Mouse (Mus musculus): Measurements from ENCODE around the gene Gm44579.

Gm44579 gene

DNA sequence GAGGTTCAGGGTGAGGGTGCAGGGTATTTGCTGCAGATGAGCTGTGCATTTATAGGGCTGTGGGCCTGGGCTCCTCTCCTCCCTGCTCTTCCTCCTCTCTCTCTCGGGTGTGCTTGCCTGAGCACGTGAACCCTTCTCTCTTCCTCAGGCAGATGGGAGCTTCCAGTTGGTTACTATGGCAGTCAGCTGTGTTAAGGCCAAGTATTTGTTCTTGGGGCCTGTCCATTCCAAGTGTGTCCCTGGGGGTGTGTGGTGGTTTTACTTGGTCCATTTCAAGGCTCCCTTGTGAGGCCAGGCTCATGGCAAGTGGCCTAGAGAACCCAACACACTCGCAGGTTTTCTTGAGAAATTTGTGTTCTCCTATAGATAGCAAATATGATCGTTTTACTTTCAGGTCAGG, at the start of gene Gm44579, which contains the start of gene Olfr287:
TSS of gene Gm44579 (minus strand) at position 101 of the 400 bp plus-strand sequence.
TSS of gene Olfr287 (minus strand) at position 180 of the 400 bp plus-strand sequence.
- DNase-seq (ENCODE audit: low spot score in 2 of 2), result no peak

DNA sequence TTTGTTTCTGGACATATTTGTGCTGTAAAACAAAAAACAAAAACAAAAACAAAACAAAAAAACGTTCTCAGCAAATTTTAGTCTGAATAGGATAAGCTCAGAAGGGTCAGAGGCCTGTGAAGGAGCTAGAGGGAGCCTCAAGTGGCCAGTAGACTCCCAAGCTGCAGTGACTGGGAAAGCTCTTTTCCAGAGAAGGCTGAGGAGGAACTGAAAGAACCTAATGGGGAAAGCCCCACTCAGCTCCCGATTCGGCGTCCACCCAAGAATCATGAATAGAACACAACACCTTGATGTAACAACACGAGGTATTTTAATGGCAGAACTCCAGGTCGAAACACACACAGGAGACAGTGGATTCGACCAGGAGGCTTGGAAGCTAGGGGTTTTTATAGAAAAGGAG, 37.0 kb upstream of the Gm44579 start:
- no peak for DNase-seq (ENCODE audit: low spot score in 2 of 2)

DNA sequence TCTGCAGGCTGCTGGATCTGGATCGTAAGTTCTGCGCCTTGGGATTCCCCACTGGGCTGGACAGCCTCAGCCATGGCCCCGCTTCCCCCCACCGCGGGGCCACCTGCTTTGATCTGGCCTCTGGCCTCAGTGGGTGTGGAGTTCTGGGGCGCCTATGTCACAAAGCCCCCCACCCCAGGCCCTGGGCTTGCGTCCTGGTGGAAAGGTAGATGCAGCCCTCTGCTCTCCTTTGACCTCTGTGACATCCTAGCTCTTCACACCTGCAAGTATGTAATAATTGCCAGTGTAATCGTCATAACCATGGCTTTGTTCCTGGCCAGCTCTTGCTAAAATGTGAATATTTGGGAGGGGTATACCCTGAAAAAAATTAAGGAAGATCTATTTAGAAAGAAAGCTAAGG, 36.4 kb upstream of the Gm44579 start, which contains the start of gene H1fnt:
TSS of gene H1fnt (minus strand) at position 101 of the 400 bp plus-strand sequence.
- no peak for DNase-seq (ENCODE audit: low spot score in 2 of 2)

DNA sequence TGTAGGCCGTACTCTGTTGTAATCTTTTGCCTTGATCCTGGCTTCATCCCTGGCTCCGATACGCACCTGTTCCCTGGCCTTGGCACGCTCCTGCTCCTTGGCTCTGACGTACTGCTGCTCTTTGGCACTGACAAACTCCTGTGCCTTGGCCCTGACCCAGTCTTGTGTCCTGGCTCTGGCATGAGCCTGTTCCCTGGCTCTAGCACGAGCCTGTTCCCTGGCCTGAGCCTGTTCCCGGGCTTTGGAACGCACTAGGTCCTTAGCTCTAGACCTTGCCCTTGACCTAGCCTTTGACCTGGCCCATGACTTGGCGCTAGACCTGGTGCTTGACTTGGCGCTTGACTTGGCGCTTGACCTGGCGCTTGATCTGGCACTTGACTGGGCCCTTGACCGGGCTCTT, 35.5 kb upstream of the Gm44579 start:
- peak in 1 of 2 experiments; percentile 15 for DNase-seq (ENCODE audit: low spot score in 2 of 2)

DNA sequence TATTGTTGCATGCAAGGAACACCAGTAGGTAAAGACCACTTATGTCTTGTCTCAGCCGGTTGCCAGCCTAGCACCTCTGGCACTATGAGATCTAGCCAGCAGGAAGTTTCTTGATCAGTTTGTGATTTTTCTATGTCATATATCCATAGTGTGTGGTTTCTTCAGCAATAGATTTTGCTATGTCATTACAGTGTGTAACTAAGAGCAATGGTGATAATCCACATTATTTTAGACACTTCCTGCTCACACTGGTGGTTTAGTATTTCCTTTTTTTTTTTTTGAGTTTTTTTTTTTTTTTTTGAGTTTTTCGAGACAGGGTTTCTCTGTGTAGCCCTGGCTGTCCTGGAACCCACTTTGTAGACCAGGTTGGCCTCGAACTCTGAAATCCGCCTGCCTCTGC, 14.7 kb upstream of the Gm44579 start:
- no peak for DNase-seq (ENCODE audit: low spot score in 2 of 2)

DNA sequence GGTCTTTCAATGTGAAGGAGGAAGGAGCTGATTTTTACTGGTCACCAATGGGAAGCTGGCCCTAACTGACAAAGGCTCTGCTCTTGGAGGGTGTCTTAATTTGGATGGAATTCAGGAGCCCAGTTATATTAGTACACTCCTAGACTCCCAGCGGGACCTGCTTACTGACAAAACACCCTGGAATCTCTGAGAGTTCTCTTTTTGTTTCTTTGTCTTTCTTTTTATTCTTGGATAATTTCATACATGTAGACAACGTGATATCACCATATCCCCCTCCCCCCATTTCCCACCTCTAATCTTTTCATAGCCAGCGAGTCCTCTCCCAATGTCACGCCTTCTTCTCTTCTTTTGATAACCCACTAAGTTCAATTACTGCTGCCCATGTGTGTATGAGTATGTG, 13.6 kb upstream of the Gm44579 start, which contains the start of gene Olfr286:
TSS of gene Olfr286 (minus strand) at position 101 of the 400 bp plus-strand sequence.
- no peak for DNase-seq (ENCODE audit: low spot score in 2 of 2)

DNA sequence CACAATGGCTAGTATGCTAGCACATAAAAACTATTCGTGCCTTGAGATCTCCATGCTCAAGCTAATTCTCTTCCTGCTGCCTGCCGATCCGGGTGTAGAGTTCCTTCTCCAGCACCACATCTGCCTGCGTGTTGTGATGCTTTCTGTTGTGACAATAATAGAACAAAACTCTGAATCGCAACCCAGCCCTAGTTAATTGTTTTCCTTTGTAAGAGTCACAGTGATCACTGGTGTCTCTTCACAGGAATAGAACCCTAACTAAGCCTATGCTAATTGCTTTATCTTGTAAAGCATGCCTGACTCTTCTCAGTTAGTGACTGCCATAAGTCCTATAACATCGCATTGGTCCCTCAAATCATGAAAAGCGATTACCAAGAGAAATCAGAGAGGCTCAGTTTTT, 5.3 kb upstream of the Gm44579 start:
- no peak for DNase-seq (ENCODE audit: low spot score in 2 of 2)

DNA sequence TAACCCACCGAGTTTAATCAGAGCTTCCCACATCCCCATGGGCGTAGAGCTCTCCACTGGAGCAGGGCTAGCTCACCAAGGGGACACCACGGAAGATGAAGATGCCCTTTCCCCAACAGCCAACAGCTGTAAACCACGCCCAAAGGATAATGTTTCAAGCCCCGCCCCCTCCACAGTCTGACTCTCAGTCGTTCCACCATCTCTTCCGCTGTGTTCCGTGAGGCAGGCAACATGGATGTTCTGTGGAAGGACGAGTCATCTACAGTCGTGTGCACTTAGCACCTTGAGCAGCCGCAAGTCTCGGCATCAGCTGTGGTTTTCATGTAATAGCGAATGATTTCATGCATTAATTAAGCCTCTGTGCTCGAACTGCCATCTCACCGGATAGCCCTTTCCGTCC, 4.8 kb upstream of the Gm44579 start:
- no peak for DNase-seq (ENCODE audit: low spot score in 2 of 2)

DNA sequence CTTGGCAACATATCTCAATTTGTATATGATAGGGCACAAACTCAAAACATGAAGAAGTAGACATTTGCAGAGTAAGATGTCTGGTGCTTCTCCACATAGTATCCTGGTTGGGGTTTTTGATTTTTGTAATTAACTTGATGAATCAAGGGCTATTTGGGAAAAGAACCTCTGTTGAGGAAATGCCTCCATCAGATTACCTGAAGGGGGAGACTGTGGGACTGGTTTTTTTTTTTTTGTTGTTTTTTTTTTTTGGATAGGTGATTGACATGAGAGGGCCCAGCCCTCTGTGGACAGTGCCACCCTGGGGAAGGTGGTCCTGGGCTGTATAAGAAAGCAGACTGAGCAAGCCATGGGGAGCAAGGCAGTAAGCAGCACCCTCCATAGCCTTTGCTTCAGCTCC, 1.6 kb upstream of the Gm44579 start:
- DNase-seq (ENCODE audit: low spot score in 2 of 2), result no peak

DNA sequence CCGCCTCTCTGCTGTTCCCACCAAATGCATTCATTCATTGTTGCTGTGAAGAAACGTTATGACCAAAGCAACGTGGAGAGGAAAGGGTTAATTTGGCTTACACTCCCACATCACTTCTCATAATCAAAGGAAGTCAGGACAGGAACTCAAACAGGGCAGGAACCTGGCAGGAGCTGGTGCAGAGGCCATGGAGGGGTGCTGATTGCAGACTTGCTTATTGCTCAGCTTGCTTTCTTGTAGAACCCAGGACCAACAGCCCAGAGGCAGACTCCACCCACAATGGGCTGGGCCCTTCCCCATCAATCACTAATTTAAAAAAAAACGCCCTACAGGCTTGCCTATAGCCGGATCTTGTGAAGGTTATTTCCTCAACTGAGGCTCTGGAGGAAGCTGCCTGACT, 6.6 kb downstream of the Gm44579 start:
- no peak for DNase-seq (ENCODE audit: low spot score in 2 of 2)

DNA sequence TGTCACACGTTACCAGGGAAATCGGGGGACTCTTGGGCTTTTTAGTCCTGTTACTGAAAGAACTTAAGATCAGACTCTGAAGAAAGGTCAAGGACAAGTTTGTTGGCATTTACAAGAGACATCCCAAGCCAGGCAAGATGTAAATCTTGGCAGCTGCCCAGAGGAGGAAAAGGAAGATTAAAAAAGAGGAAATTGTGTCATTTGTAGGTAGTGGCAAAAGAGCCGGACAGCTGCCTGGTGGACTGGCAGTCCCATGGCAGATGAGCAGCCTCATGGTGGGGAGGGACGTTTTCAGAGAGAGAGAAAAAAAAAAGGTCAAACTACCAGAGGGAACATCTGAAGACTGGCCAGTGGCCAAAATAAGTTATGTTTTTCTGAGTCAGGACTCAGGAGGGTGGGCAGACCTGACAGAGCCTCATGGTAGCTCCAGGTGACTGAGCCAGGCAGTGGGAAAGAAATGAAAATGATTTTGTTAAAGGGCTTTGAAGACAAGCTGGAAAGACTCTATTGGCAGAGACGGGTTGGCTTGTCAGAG, 7.4 kb downstream of the Gm44579 start:
- DNase-seq (ENCODE audit: low spot score in 2 of 2), result no peak

DNA sequence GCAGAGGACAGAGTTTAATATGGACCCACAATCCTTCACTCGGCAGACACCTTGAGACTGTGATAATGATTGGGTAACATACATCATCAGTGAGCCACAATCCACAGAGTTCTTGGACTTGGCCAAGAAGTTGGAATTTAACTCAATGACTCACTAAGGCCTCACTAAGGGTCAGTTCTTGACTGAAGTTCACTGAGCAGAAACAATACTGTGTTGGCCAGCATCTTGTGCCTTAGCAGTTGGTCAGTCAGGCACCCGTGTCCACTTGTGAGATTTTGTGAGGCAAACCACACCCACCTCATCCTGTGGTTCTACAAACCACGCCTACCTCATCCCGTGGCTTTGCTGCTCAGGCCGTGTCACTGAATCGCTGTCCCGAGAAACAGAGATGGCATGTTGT, 11.1 kb downstream of the Gm44579 start:
- no peak for DNase-seq (ENCODE audit: low spot score in 2 of 2)

DNA sequence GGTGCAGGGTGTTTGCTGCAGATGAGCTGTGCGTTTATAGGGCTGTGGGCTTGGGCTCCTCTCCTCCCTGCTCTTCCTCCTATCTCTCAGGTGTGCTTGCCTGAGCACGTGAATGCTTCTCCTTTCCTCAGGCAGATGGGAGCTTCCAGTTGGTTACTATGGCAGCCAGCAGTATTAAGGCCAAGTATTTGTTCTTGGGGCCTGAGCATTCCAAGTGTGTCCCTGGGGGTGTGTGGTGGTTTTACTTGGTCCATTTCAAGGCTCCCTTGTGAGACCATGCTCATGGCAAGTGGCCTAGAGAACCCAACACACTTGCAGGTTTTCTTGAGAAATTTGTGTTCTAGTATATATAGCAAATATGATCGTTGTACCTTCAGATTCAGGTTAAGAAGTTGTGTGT, 25.3 kb downstream of the Gm44579 start, which contains the start of gene Olfr288:
TSS of gene Olfr288 (minus strand) at position 101 of the 400 bp plus-strand sequence.
- no peak for DNase-seq (ENCODE audit: low spot score in 2 of 2)

DNA sequence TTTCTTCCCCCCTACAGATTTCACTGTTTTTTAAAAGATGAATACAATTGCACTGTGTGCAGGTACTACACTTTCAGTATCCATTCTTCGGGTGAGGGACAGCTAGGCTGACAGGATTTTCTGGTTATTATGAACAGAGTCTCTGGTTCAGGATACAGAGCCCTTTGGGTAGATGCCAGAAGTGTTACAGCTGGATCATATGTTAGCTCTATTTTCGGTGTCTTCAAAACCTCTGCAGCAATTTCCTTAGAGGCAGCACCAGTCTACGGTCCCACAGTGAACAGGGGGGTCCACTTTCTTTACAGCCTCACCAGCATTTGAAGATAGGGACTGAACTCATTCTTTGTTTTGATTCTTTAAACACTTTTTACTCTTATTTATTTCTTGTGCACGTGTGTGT, 36.3 kb downstream of the Gm44579 start:
- no peak for DNase-seq (ENCODE audit: low spot score in 2 of 2)

DNA sequence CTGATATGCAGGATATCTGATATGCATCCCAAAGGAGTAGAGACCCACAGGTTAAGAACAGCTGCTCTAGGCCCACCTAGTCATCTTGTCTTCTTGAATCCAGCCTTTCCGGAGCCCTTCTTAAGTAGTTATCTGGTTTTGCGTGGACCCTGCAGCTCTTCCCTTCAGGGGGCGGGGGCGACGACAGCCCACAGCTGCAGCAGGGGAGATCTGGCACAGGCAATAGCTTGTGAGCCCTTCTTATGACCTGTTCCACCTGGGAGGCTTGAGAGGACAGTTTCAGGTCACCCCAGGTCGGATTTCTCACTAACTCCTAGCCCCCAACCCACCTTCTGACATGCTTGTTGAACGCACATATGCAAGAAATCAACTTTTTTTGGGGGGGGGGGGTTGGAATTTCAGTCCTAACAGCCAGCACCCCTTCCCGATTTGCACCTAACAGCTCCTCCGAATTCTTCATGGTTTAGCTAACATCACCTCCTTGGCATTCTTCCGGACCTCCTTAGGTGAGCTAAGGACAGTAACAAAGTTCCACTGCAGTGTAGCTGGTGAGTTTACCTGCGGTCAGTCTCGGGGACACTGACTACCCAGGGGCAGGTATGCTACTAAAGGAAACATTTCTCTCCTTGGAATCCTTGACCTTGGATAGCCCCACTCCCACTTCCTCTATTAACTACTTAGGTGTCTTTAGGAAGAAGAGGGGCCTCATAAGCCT, 38.8 kb downstream of the Gm44579 start:
- no peak for DNase-seq (ENCODE audit: low spot score in 2 of 2)

DNA sequence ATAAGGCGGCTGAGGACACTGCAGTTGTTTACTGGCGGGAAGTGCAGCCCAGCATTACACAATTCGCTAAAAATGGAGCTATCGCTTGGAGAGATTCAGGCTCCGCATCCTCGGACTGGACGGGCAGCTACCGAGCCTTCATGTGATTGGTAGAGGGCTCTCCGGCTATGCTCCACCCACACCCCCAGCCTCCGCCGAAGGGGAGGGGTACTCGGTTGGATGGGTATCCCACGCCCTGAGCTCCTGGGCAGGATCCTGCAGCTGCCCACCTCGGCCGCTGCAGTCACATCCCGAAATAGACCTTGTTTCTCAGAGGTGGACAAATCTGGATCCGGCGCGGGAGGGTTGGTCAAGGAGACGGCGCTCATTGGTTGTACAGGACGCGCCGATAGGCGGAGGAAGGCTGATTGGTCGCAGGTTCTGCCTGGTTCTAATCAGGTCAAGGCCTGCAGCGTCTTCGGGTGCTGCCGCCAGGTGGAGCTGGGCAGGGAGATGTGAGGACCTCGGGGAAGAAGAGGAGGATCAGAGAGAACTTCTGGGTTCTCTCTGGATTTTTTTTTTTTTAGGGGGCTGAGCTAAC, 39.6 kb downstream of the Gm44579 start:
- DNase-seq (ENCODE audit: low spot score in 2 of 2), result peak; percentile 90 to 95

DNA sequence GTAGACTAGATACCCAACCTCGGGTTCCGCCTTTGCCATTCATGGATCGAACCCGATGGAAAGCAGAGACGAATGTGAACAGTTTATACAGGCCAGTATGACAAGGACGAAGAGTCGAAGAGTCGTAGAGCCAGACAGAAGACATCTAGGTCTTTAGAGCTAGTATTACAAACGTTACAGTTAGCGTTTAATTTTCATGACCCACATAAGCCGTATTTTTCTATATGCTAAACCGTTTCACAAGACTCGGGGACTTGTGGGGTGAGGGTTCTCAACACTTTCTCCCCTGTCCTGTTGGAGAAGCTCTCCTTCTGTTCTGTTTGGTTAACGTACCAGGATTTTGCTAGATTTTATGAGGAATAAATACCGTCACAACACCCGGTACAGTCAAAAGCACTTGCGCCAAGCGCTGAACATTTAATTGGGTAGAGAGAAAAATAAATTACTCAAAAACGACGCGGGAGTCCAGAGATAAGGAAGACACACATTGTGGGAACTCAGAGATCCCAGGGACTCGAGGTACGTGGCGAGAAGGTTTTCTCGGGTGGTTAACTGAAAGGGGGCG, 40.1 kb downstream of the Gm44579 start:
- no peak for DNase-seq (ENCODE audit: low spot score in 2 of 2)

DNA sequence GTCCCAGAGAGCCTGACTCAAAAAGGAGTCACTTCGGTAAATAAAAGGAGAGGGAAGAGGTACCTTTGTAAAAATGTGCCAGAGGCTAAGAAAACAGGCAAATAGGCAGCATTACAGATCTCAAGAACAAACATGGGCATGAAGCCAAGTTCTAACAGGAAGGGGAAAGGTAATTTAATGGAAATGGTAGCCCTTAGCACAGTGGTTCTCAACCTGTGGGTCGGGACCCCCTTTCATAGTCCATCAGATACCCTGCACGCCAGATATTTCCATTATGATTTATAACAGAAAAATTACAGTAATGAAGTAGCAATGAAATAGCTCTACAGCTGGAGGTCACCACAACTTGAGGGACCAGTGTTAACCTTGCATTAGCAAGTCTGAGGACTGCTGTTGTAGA, 43.5 kb downstream of the Gm44579 start:
- no peak for DNase-seq (ENCODE audit: low spot score in 2 of 2)

DNA sequence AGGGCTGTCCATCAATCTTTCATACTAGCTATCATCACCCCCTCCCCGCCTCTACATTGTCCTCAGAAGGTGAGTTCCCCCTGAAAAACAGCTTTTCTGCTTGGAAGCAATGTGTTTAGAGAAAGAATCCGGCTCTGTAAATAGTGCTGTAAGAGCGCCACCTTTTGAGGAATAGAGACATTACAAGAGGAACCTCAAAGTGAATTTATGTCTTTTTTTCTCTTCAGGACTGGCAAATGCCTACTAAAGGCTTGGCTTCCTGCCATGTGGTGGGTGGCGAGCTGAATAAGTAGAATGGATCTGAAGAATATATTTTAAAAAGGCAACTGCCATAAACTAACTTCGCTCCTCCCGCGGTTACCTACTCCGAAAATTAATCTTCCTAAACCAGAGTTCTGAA, 47.0 kb downstream of the Gm44579 start:
- DNase-seq (ENCODE audit: low spot score in 2 of 2), result no peak

DNA sequence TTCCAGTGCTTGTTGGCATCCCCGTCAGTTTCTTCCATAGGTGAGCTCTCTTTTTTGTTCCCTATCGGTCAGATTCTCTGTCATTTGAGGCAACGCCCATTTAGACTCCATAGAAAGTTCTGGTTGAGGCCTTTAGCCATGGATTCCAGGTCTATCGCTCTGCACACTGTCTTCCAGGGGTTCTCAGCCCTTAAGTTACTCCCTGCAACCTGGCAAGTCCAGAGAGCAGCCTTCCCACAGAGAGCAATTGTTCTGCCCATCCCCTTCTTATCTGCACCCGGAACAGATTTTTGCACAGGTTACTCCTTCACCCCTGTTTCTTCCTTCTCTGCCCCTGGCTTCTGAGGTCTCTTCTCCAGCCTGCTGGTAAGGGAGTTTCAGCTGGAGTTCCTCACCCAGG, 48.7 kb downstream of the Gm44579 start:
- no peak for DNase-seq (ENCODE audit: low spot score in 2 of 2)

DNA sequence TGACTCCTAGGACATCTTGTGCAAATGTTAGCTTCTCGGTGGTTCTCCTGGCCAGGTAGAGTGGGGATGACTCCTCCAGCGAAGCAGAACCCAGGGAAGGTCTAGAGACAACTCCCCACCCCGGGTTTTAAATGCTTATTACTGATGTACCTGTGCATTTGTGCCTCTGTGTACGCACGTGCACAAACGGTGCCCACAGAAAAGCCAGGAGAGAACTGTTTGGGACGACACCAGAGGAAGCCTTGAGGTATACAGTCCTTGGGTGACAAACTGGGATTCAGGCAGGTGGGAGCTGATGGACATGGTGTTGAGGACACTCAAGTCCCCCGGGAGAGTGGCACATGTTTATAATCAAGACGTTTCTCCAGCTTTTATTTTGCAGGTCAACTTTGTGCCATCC, 49.9 kb downstream of the Gm44579 start:
- no peak for DNase-seq (ENCODE audit: low spot score in 2 of 2)

DNA sequence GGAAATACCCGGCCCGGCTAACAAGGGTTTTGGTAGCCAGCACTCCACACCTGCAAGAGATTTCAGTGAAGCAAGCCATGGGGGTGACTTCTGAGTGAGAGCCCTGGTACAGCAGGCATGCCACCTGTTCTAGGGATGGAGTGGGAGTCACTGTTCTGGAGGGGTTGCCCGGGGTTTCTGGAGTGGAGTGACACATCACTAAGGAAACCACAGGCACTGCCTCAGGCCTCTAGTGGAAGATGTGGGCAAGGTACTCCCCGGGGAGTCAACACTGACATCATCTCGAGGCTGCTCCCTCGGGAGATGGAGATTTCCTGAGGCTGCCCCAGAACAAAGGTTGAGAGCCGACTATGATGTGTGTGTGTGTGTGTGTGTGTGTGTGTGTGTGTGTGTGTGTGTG, 50.4 kb downstream of the Gm44579 start:
- no peak for DNase-seq (ENCODE audit: low spot score in 2 of 2)

DNA sequence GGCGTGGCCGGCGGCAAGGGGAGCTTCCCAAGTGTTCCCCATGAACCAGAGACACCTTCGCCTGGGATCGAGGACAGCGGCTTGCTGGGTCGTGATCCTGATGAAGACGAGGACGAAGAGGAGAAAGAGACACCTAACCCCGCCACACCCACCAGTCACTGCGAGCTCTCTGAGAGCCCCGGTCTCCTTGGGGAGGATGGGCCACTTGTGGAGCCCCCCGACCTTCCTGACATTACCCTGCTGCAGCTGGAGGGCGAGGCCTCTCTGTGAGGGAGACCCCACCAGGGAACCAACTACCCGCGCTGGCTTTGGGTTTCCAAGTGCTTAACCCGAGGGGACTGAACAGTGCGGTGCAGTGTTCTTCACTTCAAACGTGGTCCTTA, 52.2 kb downstream of the Gm44579 start:
- no peak for DNase-seq (ENCODE audit: low spot score in 2 of 2)

Measured in urinary bladder, postnatal 36 days (tissue).